9 mouse cellular contexts compared by ENCODE assay signal in genomic region chr8:117646020-117646419, GRCm38 (mm10). TPM values are rescaled to one million over a fixed set of nuclear protein-coding genes. Genes with fewer than 3 reads are reported as not detected.
DNase-seq lines count a peak whose midpoint lies in the region; ATAC-seq and TF ChIP-seq lines count a peak whose summit lies in the region.
"Had no signal": no experiment of that assay in that cellular context is flagged by ENCODE, and none has a peak within 500 bp of the region (broad histone marks: within the 10 kb centered on the region; RNA-seq: fewer than 3 reads in every experiment).

No protein-coding gene starts in this region.

- H3K4me2 ChIP-seq in midbrain, embryonic 11.5 days: no peak overlapping the region
- no peak overlapping the region for H3K4me2 ChIP-seq in midbrain, embryonic 16.5 days (ENCODE audit: low read length)
- no peak overlapping the region for H3K4me2 ChIP-seq in limb, embryonic 14.5 days (replicated peaks; ENCODE audit: low read depth, low read length, severe bottlenecking)

- no peak overlapping the region for H3K9ac ChIP-seq in midbrain, embryonic 11.5 days (ENCODE audit: low read length)
- H3K9ac ChIP-seq in midbrain, embryonic 16.5 days (ENCODE audit: low read depth, low read length): no peak overlapping the region
- no peak overlapping the region for H3K9ac ChIP-seq in limb, embryonic 14.5 days (ENCODE audit: low read depth, low read length, severe bottlenecking)

- H3K4me1 ChIP-seq in midbrain, embryonic 11.5 days (ENCODE audit: control insufficient read depth, insufficient read depth, low read length): no peaks in the 10 kb centered on the region
- no peaks in the 10 kb centered on the region for H3K4me1 ChIP-seq in midbrain, embryonic 16.5 days (ENCODE audit: control insufficient read depth, insufficient read depth, low read length)
- no peaks in the 10 kb centered on the region for H3K4me1 ChIP-seq in limb, embryonic 14.5 days (ENCODE audit: control insufficient read depth, insufficient read depth, low read length)

- peak; percentile 8 to 52 for DNase-seq in adrenal gland, adult (ENCODE audit: inconsistent age in 2 of 2, low spot score in 1 of 2)
- DNase-seq in adrenal gland, adult 8-10 months: no peak
- DNase-seq in midbrain, embryonic 11.5 days (ENCODE audit: low spot score, missing footprints): peak; percentile 89
- DNase-seq in cerebellum, postnatal 4 days (ENCODE audit: low spot score in 2 of 2): peak; percentile 61 to 80
- peak; percentile 8 to 55 for DNase-seq in kidney, adult 8-10 months
- peak; percentile 61 for DNase-seq in limb, embryonic 14.5 days (ENCODE audit: low spot score)
- peak; percentile 70 for DNase-seq in right cerebral cortex, postnatal 14 days

- no peak for ATAC-seq in midbrain, embryonic 11.5 days (ENCODE audit: low FRiP score)
- ATAC-seq in midbrain, embryonic 16.5 days: no peak
- ATAC-seq in limb, embryonic 14.5 days (ENCODE audit: low FRiP score, low read depth): no peak

- TF ChIP-seq POLR2A in limb, embryonic 14.5 days (IDR thresholded peaks at IDR 0.05; ENCODE audit: borderline replicate concordance, extremely low read depth, insufficient read depth, insufficient read length): no peak

- H3K27me3 ChIP-seq in midbrain, embryonic 11.5 days (ENCODE audit: control insufficient read depth, insufficient read depth, low read length): no peaks in the 10 kb centered on the region
- no peaks in the 10 kb centered on the region for H3K27me3 ChIP-seq in midbrain, embryonic 16.5 days (ENCODE audit: control insufficient read depth, insufficient read depth, low read depth, low read length)
- H3K27me3 ChIP-seq in limb, embryonic 14.5 days (ENCODE audit: control insufficient read depth, insufficient read depth, low read length): no peaks in the 10 kb centered on the region

- WGBS in midbrain, embryonic 11.5 days: 54% methylated on average over 2 of the region's 2 CpGs
- 53% methylated on average over 2 of the region's 2 CpGs for WGBS in midbrain, embryonic 16.5 days
- 44% methylated on average over 2 of the region's 2 CpGs for WGBS in limb, embryonic 14.5 days

- H3K9me3 ChIP-seq in midbrain, embryonic 11.5 days (ENCODE audit: control insufficient read depth, low read length): no peaks in the 10 kb centered on the region; the same call in 1 of the 2 replicates
- H3K9me3 ChIP-seq in midbrain, embryonic 16.5 days (replicated peaks; ENCODE audit: control insufficient read depth, low read length, poor library complexity, severe bottlenecking): no peaks in the 10 kb centered on the region
- H3K9me3 ChIP-seq in limb, embryonic 14.5 days (ENCODE audit: control insufficient read depth, low read length): no peaks in the 10 kb centered on the region

- H3K36me3 ChIP-seq in midbrain, embryonic 11.5 days (ENCODE audit: control insufficient read depth, insufficient read depth, low read length): no peaks in the 10 kb centered on the region
- no peaks in the 10 kb centered on the region for H3K36me3 ChIP-seq in midbrain, embryonic 16.5 days (ENCODE audit: control insufficient read depth, insufficient read depth, low read length)
- H3K36me3 ChIP-seq in limb, embryonic 14.5 days (ENCODE audit: control insufficient read depth, insufficient read depth, low read length): no peaks in the 10 kb centered on the region

- no peak overlapping the region for H3K4me3 ChIP-seq in midbrain, embryonic 11.5 days (ENCODE audit: low read depth, low read length)
- no peak overlapping the region for H3K4me3 ChIP-seq in midbrain, embryonic 16.5 days (ENCODE audit: low read depth, low read length)
- no peak overlapping the region for H3K4me3 ChIP-seq in limb, embryonic 14.5 days (replicated peaks; ENCODE audit: low read length)

- no peak overlapping the region for H3K27ac ChIP-seq in midbrain, embryonic 11.5 days (ENCODE audit: low read depth, low read length)
- no peak overlapping the region for H3K27ac ChIP-seq in midbrain, embryonic 16.5 days (ENCODE audit: low read length)
- H3K27ac ChIP-seq in limb, embryonic 14.5 days (replicated peaks; ENCODE audit: low read depth, low read length): no peak overlapping the region

RNA-seq across cellular contexts. Expression of gene Sdr42e1, which starts 27.5 kb away (rescaled TPM):
- total RNA-seq in adrenal gland, adult 8-10 months (2022): 1 to 10 TPM; 1.6 to 3.5 (median 2.0) TPM
- polyA plus RNA-seq in midbrain, embryonic 11.5 days (2014; fragmentation: Nextera tagmentation; extraction: Ambion mirVana): 0.11 and 0.52 TPM in 2 replicates
- polyA plus RNA-seq in midbrain, embryonic 16.5 days (2015; fragmentation: Nextera tagmentation; extraction: Ambion mirVana): 2.8 and 4.0 TPM in 2 replicates
- 5.2 and 6.4 TPM in 2 replicates for polyA plus RNA-seq in limb, embryonic 14.5 days (2012; rRNA removed)
- 6.6 and 7.8 TPM in 2 replicates for polyA plus RNA-seq in limb, embryonic 14.5 days (2014; fragmentation: Nextera tagmentation; extraction: Ambion mirVana)

RNA-seq across cellular contexts. Expression of gene Hsd17b2, which starts 55.7 kb away (rescaled TPM):
- total RNA-seq in adrenal gland, adult 8-10 months (2022): not detected
- not detected in 2 replicates for polyA plus RNA-seq in midbrain, embryonic 11.5 days (2014; fragmentation: Nextera tagmentation; extraction: Ambion mirVana)
- 0.21 and 0.29 TPM in 2 replicates for polyA plus RNA-seq in midbrain, embryonic 16.5 days (2015; fragmentation: Nextera tagmentation; extraction: Ambion mirVana)
- polyA plus RNA-seq in limb, embryonic 14.5 days (2012; rRNA removed): 0.18 and 0.21 TPM in 2 replicates
- 0.65 TPM in 1 of 2 replicates, not detected in the other for polyA plus RNA-seq in limb, embryonic 14.5 days (2014; fragmentation: Nextera tagmentation; extraction: Ambion mirVana)
- total RNA-seq: left cerebral cortex, adult 8-10 months had no signal
